Mouse (Mus musculus): ENCODE measurements at regions not wholly inside any gene's neighbourhood (a gene's known extent, or its start where the extent isn't known, plus 50 kb on each side); places are given as distances from the start of the nearest gene placed in this dataset.

- TF ChIP-seq CTCF (IDR thresholded peaks at IDR 0.05; ENCODE audit: borderline replicate concordance, extremely low read depth, insufficient read depth, insufficient read length) (no peak), POLR2A (IDR thresholded peaks at IDR 0.05; ENCODE audit: borderline replicate concordance, extremely low read depth, insufficient read depth, insufficient read length, poor library complexity, severe bottlenecking) (no peak)
Measured at GRCm38 (mm10) chr11:71439871-71440270, 209.3 kb upstream of the Nlrp1b start.

Measured in brain, embryonic 14.5 days (tissue).